Mouse (Mus musculus): Measurements from ENCODE around the gene Crybb1.

Crybb1 gene

DNA sequence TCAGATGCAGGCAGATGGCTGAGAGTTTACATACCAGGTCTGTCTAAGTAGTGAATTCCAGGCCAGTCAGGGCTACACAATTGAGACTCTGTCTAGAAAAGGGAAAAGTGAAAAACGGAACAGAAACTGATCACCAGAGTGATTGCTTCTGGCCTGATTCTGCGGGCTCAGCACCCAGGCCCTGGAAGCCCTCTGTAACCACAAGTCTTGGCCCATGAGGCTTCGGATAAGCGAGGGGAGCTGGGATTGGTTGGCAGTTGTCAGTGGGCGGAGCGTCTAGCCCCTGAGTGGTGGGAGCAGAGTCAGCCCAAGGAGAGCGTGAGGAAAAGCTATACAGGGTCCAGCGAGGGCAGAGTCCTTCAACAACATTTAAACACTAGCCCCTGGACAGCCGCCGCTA is 9.9 kb downstream of the Crybb1 start:
- no peak for DNase-seq (ENCODE audit: low read depth, low spot score)

DNA sequence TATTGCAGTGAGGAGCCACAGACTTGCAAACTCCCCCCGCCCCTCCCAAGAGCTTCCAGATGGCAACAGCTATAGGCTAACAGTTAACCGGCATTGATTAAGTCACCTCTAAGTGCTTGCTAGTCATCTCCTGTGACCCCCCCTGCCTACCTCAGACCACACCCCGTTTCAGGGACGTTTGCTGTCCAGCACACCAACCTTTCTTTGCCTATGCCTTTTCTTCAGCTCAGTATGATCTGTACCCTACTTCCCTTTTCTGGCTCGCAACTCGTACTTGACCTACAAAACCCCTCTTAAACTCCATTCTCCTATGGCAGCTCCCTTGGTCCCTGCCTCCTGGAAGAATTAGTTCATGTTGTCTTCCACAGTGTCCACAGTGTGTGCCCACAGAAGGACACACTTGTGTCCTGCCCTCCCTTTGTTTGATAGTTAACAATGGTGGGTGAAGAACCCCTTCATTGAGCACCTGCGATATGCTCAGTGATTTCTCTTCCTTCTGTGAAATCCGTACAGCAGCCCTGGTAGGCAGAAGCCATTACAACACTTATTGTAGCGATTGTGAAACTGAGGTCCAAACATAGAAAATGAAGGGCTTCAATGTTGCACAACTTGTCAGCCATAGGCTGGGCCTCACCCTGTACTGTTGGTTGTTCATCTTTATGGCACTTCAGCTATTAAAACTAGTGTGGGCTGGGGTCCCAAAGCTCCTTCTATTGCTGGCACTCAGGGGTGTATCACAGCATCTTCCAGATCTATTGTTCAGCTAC is 10.6 kb downstream of the Crybb1 start:
- DNase-seq (ENCODE audit: low read depth, low spot score), result no peak

DNA sequence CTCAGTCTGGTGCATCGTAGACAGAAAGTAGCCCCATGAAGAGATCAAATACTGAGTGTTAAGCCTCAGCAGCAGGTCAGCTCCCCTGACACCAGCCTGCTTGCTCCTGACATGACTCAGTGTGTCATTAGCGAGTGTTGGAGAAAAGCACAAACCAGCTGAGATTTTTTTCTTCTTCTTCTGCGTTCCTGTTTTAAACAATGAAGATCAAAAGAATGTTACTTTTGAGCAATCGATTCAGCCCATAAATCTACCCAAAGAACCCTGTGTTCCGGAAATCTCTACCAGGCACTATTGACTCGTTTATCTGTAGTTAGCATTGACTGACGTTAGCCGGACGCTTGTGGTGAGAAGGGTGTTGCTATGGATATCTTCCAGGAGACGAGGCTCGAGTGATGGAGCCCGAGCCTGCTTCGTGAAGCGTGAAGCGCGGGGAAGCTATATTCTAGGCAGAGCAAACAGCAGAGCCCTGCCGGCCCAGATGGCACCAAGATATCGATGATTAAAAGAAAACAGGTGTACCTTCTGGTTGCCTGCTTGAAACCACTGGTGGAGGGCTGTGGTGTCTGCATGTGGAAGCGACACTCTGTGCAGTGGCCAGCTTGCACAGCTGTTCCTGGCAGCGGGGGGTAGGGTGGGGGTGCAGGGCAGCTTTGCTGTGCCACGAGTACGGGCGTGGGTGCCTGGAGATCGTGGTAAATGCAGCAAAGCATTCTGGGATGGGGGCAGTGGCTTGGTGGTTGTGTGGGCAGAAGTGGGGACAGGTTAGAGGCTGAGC is 15.3 kb downstream of the Crybb1 start:
- peak; percentile 76 for DNase-seq (ENCODE audit: low read depth, low spot score)

DNA sequence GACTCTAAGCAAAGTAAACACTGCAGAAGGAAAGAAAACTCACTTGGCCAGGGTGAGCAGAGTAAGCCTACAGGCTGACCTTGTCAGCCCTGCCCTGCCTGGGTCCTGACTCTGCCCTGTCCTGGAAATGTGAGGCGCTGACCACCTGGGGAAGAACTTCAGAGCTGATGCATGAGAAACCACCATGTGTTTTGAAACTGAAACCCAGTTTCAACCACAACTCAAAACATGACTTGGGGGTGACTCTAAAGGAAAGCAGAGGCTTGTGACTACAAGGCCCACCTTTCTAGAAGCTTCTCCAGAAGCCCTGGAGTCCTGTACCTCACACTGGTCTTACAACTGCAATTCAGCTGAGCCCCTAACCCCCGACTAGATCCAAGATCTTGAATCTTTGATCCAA is 17.3 kb downstream of the Crybb1 start:
- DNase-seq (ENCODE audit: low read depth, low spot score), result peak; percentile 68

DNA sequence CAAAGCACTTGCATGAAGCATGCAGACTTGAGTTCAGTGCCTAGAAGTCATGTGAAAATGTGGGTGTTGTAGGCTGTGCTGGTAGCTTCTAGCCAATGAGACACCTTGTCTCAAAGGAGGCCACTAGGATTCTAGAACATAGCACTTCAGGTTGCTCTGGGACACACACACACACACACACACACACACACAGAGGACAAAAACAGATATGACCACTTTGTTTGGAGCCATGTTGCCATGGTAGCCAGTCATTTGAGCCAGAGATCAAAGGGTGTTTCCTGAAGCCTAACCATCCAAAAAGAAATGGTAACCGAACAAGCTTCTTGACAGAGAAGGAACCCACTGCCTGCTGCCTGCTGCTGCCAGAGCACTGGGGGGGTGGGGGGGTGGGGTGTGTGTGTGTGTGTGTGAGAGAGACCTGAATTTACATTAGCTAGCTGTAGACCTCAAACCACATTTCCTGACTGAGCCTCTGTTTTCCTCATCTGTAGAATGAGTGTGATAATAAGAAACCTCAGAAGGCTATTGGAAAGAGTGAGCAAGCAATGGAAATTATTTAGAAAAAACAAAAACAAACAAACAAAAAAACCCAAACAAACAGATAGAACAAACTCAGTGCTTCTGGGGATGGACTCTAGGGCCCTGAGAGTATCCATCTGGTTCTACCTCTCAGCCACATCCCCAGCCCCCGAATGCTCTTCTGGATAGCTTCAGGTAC is 18.3 kb downstream of the Crybb1 start:
- DNase-seq (ENCODE audit: low read depth, low spot score), result peak; percentile 88

DNA sequence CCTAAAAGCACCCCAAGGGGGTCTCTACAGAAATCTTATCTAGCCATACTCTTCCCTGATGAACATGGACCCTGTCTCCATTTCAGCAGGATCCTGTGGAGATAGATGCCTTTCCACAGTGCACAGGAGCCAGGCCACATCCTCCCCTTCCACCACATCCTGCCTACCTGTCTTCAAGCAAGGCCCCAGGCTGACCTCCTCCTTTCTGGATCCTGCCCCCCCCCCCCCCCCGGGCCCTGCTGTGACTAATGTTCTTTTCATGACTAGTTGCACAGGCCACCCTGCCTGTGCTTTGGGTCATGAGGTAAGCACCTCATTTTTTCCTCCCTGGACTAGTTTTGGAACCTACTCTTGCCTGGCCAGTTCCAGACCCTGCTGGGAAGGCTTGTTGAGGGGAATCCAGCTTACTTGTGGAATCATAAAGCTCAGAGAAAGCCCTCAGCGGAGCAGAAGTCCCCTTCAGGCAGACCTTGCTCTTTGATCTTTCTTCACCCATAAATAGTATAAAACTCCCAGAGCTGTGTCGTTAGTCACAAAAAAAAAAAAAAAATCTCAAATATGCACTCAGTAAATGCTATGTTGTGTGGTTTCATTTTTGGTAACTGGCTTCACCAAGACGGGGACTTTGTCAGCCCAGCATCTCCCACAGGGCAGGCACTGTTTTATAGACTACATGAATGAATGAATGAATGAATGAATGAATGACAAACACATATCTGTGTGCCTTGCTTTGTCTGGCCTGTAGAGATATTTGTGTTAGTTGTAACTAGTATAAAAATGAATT is 19.6 kb downstream of the Crybb1 start:
- peak; percentile 74 for DNase-seq (ENCODE audit: low read depth, low spot score)

DNA sequence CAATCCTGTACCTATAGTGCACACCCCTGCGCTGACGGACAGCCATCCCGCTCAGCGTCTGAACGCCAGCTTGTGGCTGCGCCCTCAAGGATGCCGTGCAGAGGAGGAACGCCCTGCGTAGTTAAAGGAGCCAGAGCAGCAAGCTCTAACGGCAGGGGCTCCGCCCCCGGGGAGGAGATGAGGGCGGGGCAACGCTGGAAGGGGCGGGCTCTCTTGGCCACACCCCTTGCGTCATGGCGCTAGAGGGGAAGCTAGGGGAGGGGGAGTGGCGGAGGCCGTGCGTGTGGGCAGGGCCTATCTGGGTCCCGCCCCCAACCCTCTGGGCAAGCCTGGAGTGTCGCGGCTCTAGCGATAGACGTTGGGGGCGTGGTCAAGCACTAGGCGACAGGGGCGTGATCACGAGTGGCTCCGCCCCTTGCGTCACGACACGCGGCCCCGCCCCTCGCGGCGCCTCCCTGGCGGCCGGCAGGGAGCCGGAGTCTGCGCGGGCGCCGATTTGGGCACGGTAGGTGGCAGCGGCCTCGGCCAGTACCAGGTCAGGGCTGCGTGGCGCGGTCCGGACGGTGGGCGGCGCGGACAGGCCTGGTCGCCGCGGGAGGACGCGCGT is 20.8 kb downstream of the Crybb1 start, which contains the start of gene Tpst2:
Gene Tpst2 (plus strand): TSS at position 425 of the 607 bp plus-strand sequence.
- peak; percentile 100 for DNase-seq (ENCODE audit: low read depth, low spot score)

DNA sequence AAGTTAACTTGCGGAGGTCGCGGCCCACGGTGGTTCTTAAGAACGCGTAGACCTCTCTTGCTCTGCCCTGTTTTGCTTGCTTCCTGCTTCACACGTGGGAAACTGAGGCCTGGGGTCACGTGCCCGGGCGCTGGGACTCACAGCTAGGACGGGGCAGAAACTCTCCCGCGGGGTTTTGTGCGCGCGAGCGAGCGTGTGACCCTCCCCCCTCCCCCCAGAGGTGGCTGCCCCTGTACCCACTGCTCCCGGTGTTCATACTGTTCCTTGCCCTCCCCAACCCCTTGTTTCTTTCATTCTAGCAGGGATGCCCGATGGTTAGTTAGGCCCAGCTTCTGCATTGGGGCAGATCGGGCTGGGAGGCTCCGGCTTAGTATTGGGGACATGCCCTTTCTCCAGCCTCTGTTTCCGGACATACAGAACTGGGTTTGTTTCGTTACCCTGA is 21.3 kb downstream of the Crybb1 start:
- no peak for DNase-seq (ENCODE audit: low read depth, low spot score)

DNA sequence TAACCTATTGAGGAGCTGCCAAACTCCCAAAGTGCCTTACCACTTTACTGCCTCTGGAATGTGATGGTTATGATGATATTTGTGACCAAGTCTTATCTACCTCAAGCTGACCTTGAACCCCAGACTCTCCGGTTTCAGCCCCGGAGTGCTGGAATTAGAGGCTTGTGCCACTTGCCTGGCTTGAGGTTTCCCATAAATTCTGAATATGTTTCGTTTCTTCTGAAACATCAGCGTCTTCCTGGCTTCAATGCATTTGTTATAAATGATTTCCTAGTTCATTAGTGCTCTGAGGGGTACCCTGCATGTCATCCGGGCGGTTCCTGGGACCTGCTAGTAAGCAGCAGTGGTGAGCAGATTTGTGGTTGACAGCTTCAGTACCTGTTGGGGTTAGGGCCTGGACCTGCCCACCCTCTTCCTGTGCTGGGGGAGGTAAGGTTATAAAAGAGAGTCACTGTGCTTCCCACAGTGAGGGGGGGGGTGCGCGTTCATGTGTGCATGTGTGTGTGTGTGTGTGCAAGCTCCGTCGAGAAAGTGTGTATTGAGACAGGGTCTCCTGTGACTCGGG is 22.4 kb downstream of the Crybb1 start:
- DNase-seq (ENCODE audit: low read depth, low spot score), result peak; percentile 56

DNA sequence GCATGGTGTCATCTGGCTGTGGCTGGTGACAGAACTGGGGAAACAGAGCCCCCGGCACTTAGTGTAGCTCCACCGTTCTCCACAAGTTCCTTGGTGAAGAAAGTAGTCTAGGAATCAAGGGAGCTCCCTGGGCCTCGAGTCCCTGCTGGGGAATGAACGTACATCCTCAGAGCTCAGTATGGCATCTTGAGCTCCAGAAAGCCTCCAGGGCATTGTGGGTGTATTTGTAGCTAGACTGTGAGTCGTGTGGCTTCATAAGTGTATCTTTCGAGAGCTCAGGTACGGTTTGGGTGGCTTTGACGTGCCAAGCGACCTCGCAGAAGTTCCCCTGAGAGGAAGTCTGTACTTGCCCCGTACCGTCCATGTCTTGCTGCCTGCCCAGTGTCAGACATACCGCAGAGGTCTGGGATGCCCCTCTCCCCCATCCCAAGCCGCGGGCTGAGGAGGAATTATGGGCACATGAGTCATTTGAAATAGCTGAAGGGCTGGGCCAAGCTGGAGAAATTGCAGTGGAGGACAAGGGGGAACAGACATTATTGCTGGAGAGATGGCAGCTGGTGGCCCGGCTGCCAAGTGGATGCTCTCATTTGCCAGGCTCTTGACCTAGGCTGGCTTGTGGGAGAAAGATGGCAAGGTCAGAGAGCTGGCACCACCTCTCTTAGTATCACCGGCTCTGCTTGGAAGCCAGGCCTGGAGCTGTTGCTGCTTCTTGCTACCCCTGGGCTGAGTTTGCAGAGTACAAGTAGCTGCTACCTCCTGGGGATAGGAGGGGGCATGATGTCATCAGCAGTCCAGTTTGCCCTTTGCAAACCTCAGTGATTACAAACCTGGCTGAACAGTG is 23.8 kb downstream of the Crybb1 start:
- DNase-seq (ENCODE audit: low read depth, low spot score), result no peak

DNA sequence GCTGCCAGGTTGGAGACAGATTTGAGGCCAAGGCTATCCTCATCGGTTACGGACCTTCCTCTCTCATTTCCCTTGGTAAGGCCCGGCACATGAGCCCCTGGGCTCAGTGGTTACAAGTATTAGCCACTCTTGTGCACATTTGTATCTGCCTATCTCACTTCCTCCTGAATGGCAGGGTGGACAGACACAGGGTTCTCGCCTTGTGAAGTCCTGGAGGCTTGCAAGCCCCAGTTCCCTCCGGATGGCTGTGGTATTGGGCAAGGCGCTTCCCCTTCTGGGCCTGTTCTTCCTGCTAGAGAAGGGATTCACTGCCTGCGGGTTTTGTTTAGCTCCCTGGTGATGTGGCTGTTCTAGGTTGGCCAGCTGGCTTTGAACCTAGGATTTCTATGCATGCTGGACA is 24.5 kb downstream of the Crybb1 start:
- no peak for DNase-seq (ENCODE audit: low read depth, low spot score)

DNA sequence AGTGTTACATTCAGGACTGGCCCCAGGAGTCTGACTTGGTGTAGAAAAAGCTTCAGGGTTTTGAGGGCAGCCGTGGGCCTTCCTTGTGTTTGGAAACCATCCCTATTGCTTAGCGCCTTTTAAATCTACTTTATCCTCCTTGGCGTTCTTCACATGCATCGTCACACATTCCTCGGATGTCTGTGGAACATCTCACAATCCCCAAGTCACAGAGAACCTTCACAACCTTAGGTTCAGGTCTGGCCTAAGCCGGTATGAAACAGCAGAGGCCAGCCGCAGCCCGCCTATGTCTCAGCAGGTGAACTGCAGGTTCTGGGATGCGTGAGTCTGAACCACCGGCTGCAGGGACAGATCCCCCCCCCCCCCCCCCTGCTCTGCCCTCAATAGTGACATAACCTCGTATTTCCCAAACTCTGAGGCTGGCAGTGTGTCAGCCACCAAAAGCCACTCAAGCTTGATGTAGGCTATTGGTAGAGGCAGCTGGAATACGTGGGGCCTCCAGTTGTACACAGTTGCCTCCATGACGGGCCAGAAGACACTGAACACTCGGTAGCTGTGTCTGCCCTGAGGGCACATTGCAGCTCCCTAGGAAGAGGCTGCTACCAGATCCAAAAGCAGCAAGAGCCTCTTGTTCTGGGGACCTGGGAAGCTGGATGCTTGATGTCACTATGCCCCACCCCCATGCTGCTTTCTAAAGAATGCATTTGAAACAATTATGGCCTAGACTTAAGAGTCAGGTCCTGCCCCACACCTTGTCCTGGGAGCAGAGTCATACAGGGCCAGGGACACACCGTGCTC is 25.4 kb downstream of the Crybb1 start:
- DNase-seq (ENCODE audit: low read depth, low spot score), result no peak

DNA sequence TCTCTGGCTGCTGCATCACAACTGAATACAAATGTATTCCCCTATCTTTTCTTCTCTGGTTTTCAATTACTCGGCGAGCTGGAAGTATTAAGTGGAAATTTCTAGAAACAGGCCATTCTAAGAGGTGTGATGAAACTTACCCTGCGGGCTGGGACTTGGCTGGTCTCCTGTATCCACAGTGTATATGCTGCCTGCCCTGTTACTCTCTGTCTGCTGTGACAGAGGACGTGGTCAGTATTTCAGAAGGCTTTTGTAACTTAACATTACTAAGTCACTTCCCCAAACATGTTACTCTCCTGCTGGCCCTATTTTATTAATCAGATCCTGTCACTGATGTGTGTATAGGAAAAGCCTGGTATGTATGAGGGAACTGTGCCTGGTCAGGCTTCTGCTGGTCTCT is 26.1 kb downstream of the Crybb1 start:
- DNase-seq (ENCODE audit: low read depth, low spot score), result no peak

DNA sequence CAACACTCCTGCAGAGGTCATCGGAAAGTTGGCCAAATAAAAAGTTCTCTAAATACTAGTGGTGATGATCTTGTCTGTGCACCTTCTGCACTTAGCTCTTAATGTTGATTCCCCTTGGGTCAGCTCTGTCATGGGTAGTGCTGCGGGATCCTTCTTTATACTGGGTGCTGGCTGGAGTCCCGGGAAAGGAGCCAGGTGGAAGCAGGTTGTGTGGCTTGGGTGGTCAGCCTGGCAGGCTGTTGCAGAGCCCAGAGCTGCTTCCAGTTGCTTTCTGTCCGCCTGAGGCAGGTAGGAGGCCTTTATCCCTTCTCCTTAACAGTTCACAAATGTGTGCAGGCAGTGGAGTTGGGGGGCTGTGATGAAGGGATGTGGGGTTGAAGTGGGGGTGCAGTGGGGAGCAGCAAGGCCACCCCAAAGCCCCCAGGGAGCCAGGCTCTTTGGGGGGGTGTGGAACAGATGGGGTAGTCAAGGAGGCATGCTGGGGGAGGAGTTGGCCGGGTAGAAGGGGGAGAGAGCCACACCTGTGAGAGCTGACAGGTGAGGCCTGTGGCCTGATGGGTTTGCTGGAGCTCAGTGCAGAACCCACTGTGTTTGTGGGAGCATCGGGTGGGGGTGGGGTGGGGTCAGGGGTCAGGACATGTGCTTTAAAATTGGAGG is 26.6 kb downstream of the Crybb1 start:
- no peak for DNase-seq (ENCODE audit: low read depth, low spot score)

DNA sequence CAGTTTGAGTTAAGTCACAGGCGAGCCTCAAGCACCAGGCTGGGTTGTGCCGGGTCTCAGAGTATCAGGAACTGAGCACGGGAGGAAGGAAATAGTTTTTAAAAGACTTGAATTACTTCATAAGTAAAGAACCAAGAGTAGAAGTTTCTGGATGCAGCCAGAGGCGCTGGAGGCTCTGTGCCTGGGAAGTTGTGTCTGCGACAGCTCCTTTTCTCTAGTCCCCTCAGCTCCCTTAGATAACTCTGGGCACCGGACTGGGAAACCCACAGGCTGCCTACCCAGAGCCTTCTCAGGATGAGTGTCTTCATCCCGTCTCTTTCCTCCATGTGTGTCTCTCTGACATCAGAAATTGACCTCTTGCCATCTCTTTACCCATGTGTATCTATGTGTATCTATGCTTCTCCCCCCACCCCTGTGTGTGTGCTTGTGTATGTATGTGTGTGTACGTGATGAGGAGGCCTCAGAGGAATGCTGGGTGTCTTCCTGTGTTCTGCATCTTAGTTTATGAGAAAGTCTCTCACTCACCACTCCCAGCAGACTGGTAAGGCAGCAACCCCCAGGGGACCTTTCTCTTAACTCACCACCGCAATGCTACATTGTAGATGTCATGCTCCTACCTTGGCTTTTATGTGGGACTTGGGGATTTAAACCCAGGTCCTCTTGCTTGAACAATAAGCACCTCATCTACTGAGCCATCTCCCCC is 27.3 kb downstream of the Crybb1 start:
- no peak for DNase-seq (ENCODE audit: low read depth, low spot score)

DNA sequence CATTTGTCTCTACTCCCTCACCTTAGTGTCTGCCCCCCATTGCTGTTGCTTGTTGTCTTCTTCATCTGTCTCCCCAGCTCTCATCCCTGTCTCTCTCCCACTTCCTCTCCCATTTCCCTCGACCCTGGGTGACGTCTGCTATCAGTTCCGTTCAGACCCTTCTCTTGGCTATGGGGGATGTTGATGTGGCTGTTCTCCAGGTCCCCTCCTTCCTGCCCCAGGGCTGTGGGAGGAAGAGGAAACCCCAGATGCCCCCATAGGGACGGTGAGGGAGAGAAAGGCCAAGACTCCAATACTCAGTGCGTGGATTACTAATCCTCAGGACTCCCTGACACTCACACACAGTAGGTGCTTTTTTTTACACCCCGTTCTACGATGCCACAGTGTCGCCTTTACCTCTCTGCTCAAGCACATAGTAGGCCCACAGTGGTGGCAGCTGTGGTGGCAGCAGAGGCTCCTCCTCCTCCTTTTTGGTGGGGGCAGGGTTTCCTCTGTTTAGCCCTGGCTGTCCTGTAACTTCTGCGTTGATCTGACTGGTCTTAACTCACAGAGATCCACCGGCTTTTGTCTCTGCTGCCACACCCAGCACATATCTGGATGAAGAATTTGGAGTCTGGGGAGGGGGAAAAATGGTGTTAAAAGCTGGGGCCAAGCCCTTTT is 28.1 kb downstream of the Crybb1 start:
- no peak for DNase-seq (ENCODE audit: low read depth, low spot score)

DNA sequence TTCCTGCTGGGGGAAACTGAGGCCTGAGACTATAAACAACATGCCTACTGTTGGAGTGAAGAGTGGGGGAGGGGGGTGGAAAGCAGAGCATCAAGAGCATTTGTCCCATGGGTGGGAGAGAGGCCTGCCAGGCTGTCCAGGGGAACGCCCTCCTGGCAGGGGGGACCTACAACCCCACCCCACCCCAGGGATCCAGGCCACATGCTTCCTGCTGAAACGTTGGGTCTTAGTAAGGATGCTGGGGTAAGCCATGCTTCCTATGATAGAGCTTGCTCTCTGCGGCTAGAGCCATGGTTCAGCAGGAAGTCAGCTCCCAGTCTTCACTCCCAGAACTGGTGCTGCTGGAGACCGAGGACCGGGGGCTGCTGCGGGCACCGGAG is 28.6 kb downstream of the Crybb1 start:
- no peak for DNase-seq (ENCODE audit: low read depth, low spot score)
